Mouse (Mus musculus) hindbrain, embryonic 10.5 days (tissue): ENCODE results near the gene Fbxo17. TPM values are rescaled to one million over a fixed set of nuclear protein-coding genes. Genes with fewer than 3 reads are reported as not detected.
A peak's percentile ranks its signal among the peaks of the same experiment; 100 is the strongest.
"Not testable (repeated sequence)": the region's sequence is repeated elsewhere in the genome, so short reads cannot be mapped to it uniquely, and the experiment has no call there.

ENCODE experiments used
- DNase-seq: peaks from one replicate; pipeline ENCODE4 v3.0.0-alpha.2; 2017; ENCODE audit warnings: low spot score
- H3K27ac ChIP-seq: fragments of 300-500 bp; sonication (generic); 2 replicates; pipeline ENCODE4 v1.5.1; 2016; ENCODE audit warnings: mild to moderate bottlenecking, moderate library complexity
- H3K27me3 ChIP-seq: fragments of 300-500 bp; sonication (generic); 2 replicates; pipeline ENCODE4 v1.6.1; 2016; ENCODE audit warnings: mild to moderate bottlenecking; ENCODE audit not compliant: poor library complexity, insufficient read depth, severe bottlenecking
- H3K36me3 ChIP-seq: fragments of 300-500 bp; sonication (generic); 2 replicates; pipeline ENCODE4 v1.6.1; 2016; ENCODE audit warnings: mild to moderate bottlenecking, moderate library complexity
- H3K4me1 ChIP-seq: fragments of 300-500 bp; sonication (generic); replicated peaks from 2 replicates; pipeline ENCODE4 v1.6.1; 2016; ENCODE audit warnings: mild to moderate bottlenecking
- H3K4me3 ChIP-seq: fragments of 300-500 bp; sonication (generic); 2 replicates; pipeline ENCODE4 v1.5.1; 2016; ENCODE audit warnings: mild to moderate bottlenecking, moderate library complexity
- H3K9me3 ChIP-seq: fragments of 300-500 bp; sonication (generic); 2 replicates; pipeline ENCODE4 v1.6.1; 2016; ENCODE audit warnings: mild to moderate bottlenecking, moderate library complexity
- WGBS: fragments of 180-500 bp; shearing (Covaris S2); methylation state at CpG from one replicate; pipeline ENCODE4 v1.1.7; 2016; 5-methylcytosine and 5-hydroxymethylcytosine counted together
- polyA plus RNA-seq: library from polyadenylated mRNA; unstranded; fragments of >200 nt; fragmentation: Nextera tagmentation; extraction: Ambion mirVana; gene quantifications from 2 replicates; pipeline ENCODE4 v1.2.1, GENCODE M21; 2016

The Fbxo17 gene
- polyA plus RNA-seq, 1 experiment from 2014 or later, result 8.8 TPM

GRCm38 (mm10) chr7:28694966-28695511 is 21.6 kb upstream of the Fbxo17 start:
- 0 out of 2 replicates have a peak, but pooled peaks cover 3% of the 10 kb centered on the region for H3K9me3 ChIP-seq
- H3K27me3 ChIP-seq, result peaks cover 35% of the 10 kb centered on the region
- no peaks in the 10 kb centered on the region for H3K36me3 ChIP-seq
- DNase-seq, result no peak
- 0 out of 2 replicates have a peak overlapping the region, but pooled peaks have one; percentile 32 for H3K4me3 ChIP-seq
- WGBS, result 58% methylated on average over 8 of the region's 8 CpGs
- no peak overlapping the region for H3K27ac ChIP-seq
- H3K4me1 ChIP-seq, result peaks cover 25% of the 10 kb centered on the region

- Histone ChIP-seq H3K36me3 (no peaks in the 10 kb centered on the region), H3K27me3 (peaks cover 31% of the 10 kb centered on the region), H3K27ac (no peak overlapping the region), H3K9me3 (peaks cover 11% of the 10 kb centered on the region; the same call in 1 of the 2 replicates), H3K4me3 (no peak overlapping the region), H3K4me1 (peaks cover 25% of the 10 kb centered on the region)
- DNase-seq, result no peak
- 94% methylated on average over 11 of the region's 11 CpGs for WGBS
Observed at GRCm38 (mm10) chr7:28697277-28697676, 19.3 kb upstream of the Fbxo17 start.

- no peak for DNase-seq
- H3K9me3 ChIP-seq, result peaks cover 7% of the 10 kb centered on the region; the same call in 1 of the 2 replicates
- no peaks in the 10 kb centered on the region for H3K4me1 ChIP-seq
- whole genome bisulfite sequencing, result 98% methylated on average over 4 of the region's 4 CpGs
- no peak overlapping the region for H3K4me3 ChIP-seq
- H3K27ac ChIP-seq, result no peak overlapping the region
- peaks cover 1% of the 10 kb centered on the region for H3K27me3 ChIP-seq
- no peaks in the 10 kb centered on the region for H3K36me3 ChIP-seq
Observed at GRCm38 (mm10) chr7:28700269-28700668, 16.3 kb upstream of the Fbxo17 start.

GRCm38 (mm10) chr7:28701306-28701705 is 15.3 kb upstream of the Fbxo17 start:
- not testable (repeated sequence) for H3K36me3 ChIP-seq, H3K27ac ChIP-seq, DNase-seq, H3K4me1 ChIP-seq, H3K4me3 ChIP-seq, H3K27me3 ChIP-seq
- H3K9me3 ChIP-seq, result peaks cover 15% of the 10 kb centered on the region; the same call in 1 of the 2 replicates
- WGBS, result 95% methylated on average over 12 of the region's 12 CpGs

GRCm38 (mm10) chr7:28702601-28703143 is 13.9 kb upstream of the Fbxo17 start:
- H3K27me3 ChIP-seq, result no peaks in the 10 kb centered on the region
- no peak overlapping the region for H3K4me3 ChIP-seq
- 80% methylated on average over 9 of the region's 9 CpGs for WGBS
- no peak overlapping the region for H3K27ac ChIP-seq
- no peaks in the 10 kb centered on the region for H3K36me3 ChIP-seq
- no peak for DNase-seq
- no peaks in the 10 kb centered on the region for H3K4me1 ChIP-seq
- H3K9me3 ChIP-seq, result peaks cover 15% of the 10 kb centered on the region; the same call in 1 of the 2 replicates

GRCm38 (mm10) chr7:28709454-28709853 is 7.2 kb upstream of the Fbxo17 start:
- no peak overlapping the region for H3K27ac ChIP-seq
- DNase-seq, result no peak
- no peak overlapping the region for H3K4me3 ChIP-seq
- H3K4me1 ChIP-seq, result no peaks in the 10 kb centered on the region
- H3K9me3 ChIP-seq, result 0 out of 2 replicates have a peak, but pooled peaks cover 8% of the 10 kb centered on the region
- H3K27me3 ChIP-seq, result 0 out of 2 replicates have a peak, but pooled peaks cover 1% of the 10 kb centered on the region
- H3K36me3 ChIP-seq, result no peaks in the 10 kb centered on the region

GRCm38 (mm10) chr7:28710962-28711361 is 5.6 kb upstream of the Fbxo17 start:
- 0 out of 2 replicates have a peak, but pooled peaks cover 2% of the 10 kb centered on the region for H3K9me3 ChIP-seq
- no peaks in the 10 kb centered on the region for H3K36me3 ChIP-seq
- no peak overlapping the region for H3K27ac ChIP-seq
- no peak for DNase-seq
- WGBS, result 66% methylated on average over 3 of the region's 3 CpGs
- no peak overlapping the region for H3K4me3 ChIP-seq
- peaks cover under 1% of the 10 kb centered on the region; the same call in 1 of the 2 replicates for H3K4me1 ChIP-seq
- H3K27me3 ChIP-seq, result 0 out of 2 replicates have a peak, but pooled peaks cover 8% of the 10 kb centered on the region

- no peak for DNase-seq
- H3K36me3 ChIP-seq, result no peaks in the 10 kb centered on the region
- no peaks in the 10 kb centered on the region for H3K9me3 ChIP-seq
- no peak overlapping the region for H3K4me3 ChIP-seq
- peaks cover 18% of the 10 kb centered on the region for H3K4me1 ChIP-seq
- WGBS, result 86% methylated on average over 5 of the region's 5 CpGs
- H3K27me3 ChIP-seq, result 0 out of 2 replicates have a peak, but pooled peaks cover 15% of the 10 kb centered on the region
- H3K27ac ChIP-seq, result no peak overlapping the region
Observed at GRCm38 (mm10) chr7:28714667-28715066, 1.9 kb upstream of the Fbxo17 start.

GRCm38 (mm10) chr7:28715598-28715997 is 1.0 kb upstream of the Fbxo17 start:
- Histone ChIP-seq H3K27me3 (0 out of 2 replicates have a peak, but pooled peaks cover 15% of the 10 kb centered on the region), H3K4me3 (no peak overlapping the region), H3K4me1 (peaks cover 18% of the 10 kb centered on the region), H3K9me3 (no peaks in the 10 kb centered on the region), H3K36me3 (no peaks in the 10 kb centered on the region), H3K27ac (no peak overlapping the region)
- no peak for DNase-seq
- 97% methylated on average over 2 of the region's 2 CpGs for WGBS

- 89% methylated on average over 10 of the region's 10 CpGs for WGBS
- Histone ChIP-seq H3K4me3 (no peak overlapping the region), H3K4me1 (peaks cover 18% of the 10 kb centered on the region), H3K9me3 (no peaks in the 10 kb centered on the region), H3K36me3 (no peaks in the 10 kb centered on the region), H3K27me3 (0 out of 2 replicates have a peak, but pooled peaks cover 15% of the 10 kb centered on the region), H3K27ac (no peak overlapping the region)
- DNase-seq, result no peak
Observed at GRCm38 (mm10) chr7:28717726-28718125, 1.1 kb downstream of the Fbxo17 start.

- Histone ChIP-seq H3K27ac (no peak overlapping the region), H3K4me3 (no peak overlapping the region), H3K27me3 (0 out of 2 replicates have a peak, but pooled peaks cover 15% of the 10 kb centered on the region), H3K9me3 (no peaks in the 10 kb centered on the region), H3K36me3 (no peaks in the 10 kb centered on the region), H3K4me1 (peaks cover 18% of the 10 kb centered on the region)
- 69% methylated on average over 4 of the region's 4 CpGs for WGBS
- DNase-seq, result no peak
Observed at GRCm38 (mm10) chr7:28719159-28719558, 2.6 kb downstream of the Fbxo17 start.

GRCm38 (mm10) chr7:28719650-28720049 is 3.0 kb downstream of the Fbxo17 start:
- Histone ChIP-seq H3K4me1 (peaks cover 18% of the 10 kb centered on the region), H3K9me3 (no peaks in the 10 kb centered on the region), H3K27ac (no peak overlapping the region), H3K27me3 (0 out of 2 replicates have a peak, but pooled peaks cover 12% of the 10 kb centered on the region), H3K4me3 (no peak overlapping the region), H3K36me3 (peaks cover 5% of the 10 kb centered on the region; the same call in 1 of the 2 replicates)
- WGBS, result 78% methylated on average over 2 of the region's 2 CpGs
- no peak for DNase-seq
